23 mouse cellular contexts compared by ENCODE assay signal in the genomic region with DNA sequence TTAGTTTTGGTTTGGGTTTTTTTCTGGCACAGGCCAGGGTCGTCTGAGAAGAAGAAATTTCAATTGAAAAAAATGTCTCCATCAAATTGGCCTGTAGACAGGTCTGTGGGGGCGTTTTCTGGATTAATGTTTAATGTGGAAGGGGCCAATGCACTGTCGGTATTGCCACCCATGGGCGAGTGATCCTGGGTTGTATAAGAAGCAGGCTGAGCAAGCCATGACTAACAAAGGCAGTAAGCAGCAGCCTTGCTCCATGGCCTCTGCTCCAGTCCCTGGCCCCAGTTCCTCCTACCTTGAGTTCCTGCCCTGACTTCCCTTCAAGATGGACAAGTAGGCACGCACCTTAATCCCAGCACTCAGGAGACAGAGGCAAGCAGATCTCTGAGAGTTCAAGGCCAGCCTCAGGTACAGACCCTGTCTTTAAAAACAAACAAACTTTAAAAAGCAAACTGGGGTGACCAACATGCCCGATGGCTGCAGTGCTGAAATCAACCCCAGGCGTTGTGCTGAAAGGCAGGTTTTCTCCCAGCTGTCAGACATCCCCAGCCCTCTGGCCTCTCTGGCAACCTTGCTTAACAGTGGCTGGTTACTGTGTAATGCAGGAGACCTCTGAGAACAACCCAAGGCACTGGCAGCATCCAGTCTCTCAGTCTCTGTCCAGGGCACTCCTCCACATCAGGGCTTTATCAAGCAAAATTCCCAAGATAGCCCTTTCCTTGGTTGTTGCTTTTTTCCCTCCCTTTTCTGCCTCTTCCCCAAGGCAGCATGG. TPM values are rescaled to one million over a fixed set of nuclear protein-coding genes. Genes with fewer than 3 reads are reported as not detected.
DNase-seq lines count a peak whose midpoint lies in the region; ATAC-seq and TF ChIP-seq lines count a peak whose summit lies in the region.
"Had no signal": no experiment of that assay in that cellular context is flagged by ENCODE, and none has a peak within 500 bp of the region (broad histone marks: within the 10 kb centered on the region; RNA-seq: fewer than 3 reads in every experiment).

No protein-coding gene starts in this region.

- H3K9ac ChIP-seq in forebrain, embryonic 16.5 days (replicated peaks; ENCODE audit: low read depth, low read length), result no peak overlapping the region
- no peak overlapping the region for H3K9ac ChIP-seq in forebrain, embryonic 11.5 days (ENCODE audit: low read length)
- H3K9ac ChIP-seq in liver, embryonic 13.5 days, result no peak overlapping the region
- no peak overlapping the region for H3K9ac ChIP-seq in liver, embryonic 12.5 days
- H3K9ac ChIP-seq: heart, embryonic 15.5 days; lung, embryonic 14.5 days had no signal

- H3K4me1 ChIP-seq in forebrain, embryonic 16.5 days (replicated peaks; ENCODE audit: control insufficient read depth, insufficient read depth, low read length), result peaks cover 4% of the 10 kb centered on the region
- H3K4me1 ChIP-seq in forebrain, embryonic 11.5 days (replicated peaks; ENCODE audit: control insufficient read depth, insufficient read depth, low read length), result peaks cover 2% of the 10 kb centered on the region; the same call in 1 of the 2 replicates
- H3K4me1 ChIP-seq in liver, embryonic 13.5 days (replicated peaks), result peaks cover 20% of the 10 kb centered on the region
- peaks cover 24% of the 10 kb centered on the region for H3K4me1 ChIP-seq in liver, embryonic 12.5 days

- H3K27ac ChIP-seq in forebrain, embryonic 16.5 days (ENCODE audit: low read length), result peak overlapping the region; percentile 28; the same call in 1 of the 2 replicates
- H3K27ac ChIP-seq in forebrain, embryonic 11.5 days (ENCODE audit: low read depth, low read length), result no peak overlapping the region
- peak overlapping the region; percentile 40 for H3K27ac ChIP-seq in liver, embryonic 13.5 days
- H3K27ac ChIP-seq in liver, embryonic 12.5 days, result no peak overlapping the region
- H3K27ac ChIP-seq: embryonic facial prominence, embryonic 10.5 days; heart, adult 2 months; heart, embryonic 15.5 days; limb, embryonic 10.5 days had no signal

- TF ChIP-seq CTCF in Patski (IDR thresholded peaks at IDR 0.05), result no peak

- ATAC-seq in forebrain, embryonic 16.5 days, result no peak
- ATAC-seq in forebrain, embryonic 11.5 days (replicated peaks; ENCODE audit: low FRiP score), result no peak
- ATAC-seq in liver, embryonic 13.5 days (ENCODE audit: low read depth), result 0 out of 2 replicates have a peak, but pooled peaks have one; percentile 41
- ATAC-seq in liver, embryonic 12.5 days, result no peak
- peak; percentile 51 for ATAC-seq in Patski

- H3K4me3 ChIP-seq in forebrain, embryonic 16.5 days (replicated peaks; ENCODE audit: low read length), result no peak overlapping the region
- H3K4me3 ChIP-seq in forebrain, embryonic 11.5 days (ENCODE audit: low read depth, low read length), result no peak overlapping the region
- H3K4me3 ChIP-seq in liver, embryonic 13.5 days (replicated peaks), result no peak overlapping the region
- H3K4me3 ChIP-seq in liver, embryonic 12.5 days, result no peak overlapping the region
- H3K4me3 ChIP-seq: embryonic facial prominence, embryonic 10.5 days; erythroblast, embryonic 14.5 days; heart, adult 2 months; heart, embryonic 15.5 days; limb, embryonic 10.5 days; myocyte had no signal

- DNase-seq in forebrain, embryonic 11.5 days (ENCODE audit: low spot score), result no peak
- no peak for DNase-seq in liver, embryonic 13.5 days
- DNase-seq in Patski (ENCODE audit: low read depth, low spot score), result no peak
- DNase-seq in kidney, postnatal 14 days, result peak; percentile 49
- no peak for DNase-seq in right cerebral cortex, postnatal 4 days
- no peak for DNase-seq in c-Kit-positive CD71-positive TER-119-positive erythroid progenitor cells, embryonic 14.5 days (ENCODE audit: low spot score)
- DNase-seq: adrenal gland, postnatal 36 days; cerebellum, adult 11 months; cerebellum, postnatal 14 days; gastrocnemius, postnatal 14 days; heart, adult 2 months; lung, embryonic 14.5 days; lung, postnatal 4 days; retina, postnatal 1 day; thymus, adult 2 months had no signal

- no peaks in the 10 kb centered on the region for H3K9me3 ChIP-seq in forebrain, embryonic 16.5 days (ENCODE audit: control insufficient read depth, low read length)
- H3K9me3 ChIP-seq in forebrain, embryonic 11.5 days (ENCODE audit: control insufficient read depth, low read length), result no peaks in the 10 kb centered on the region
- H3K9me3 ChIP-seq in liver, embryonic 13.5 days (replicated peaks), result 0 out of 2 replicates have a peak, but pooled peaks cover 2% of the 10 kb centered on the region
- no peaks in the 10 kb centered on the region; the same call in 1 of the 2 replicates for H3K9me3 ChIP-seq in liver, embryonic 12.5 days (replicated peaks)
- H3K9me3 ChIP-seq: embryonic facial prominence, embryonic 10.5 days; heart, embryonic 15.5 days; limb, embryonic 10.5 days had no signal

- POLR2A ChIA-PET in Patski (lab: Charles Lee), result no interaction called here

- CTCF ChIA-PET in Patski (lab: Charles Lee), result no interaction called here

- WGBS in forebrain, embryonic 16.5 days, result 90% methylated on average over 7 of the region's 7 CpGs
- 89% methylated on average over 7 of the region's 7 CpGs for WGBS in forebrain, embryonic 11.5 days
- WGBS in liver, embryonic 13.5 days (ENCODE audit: insufficient replicate concordance), result 72% methylated on average over 7 of the region's 7 CpGs
- WGBS in liver, embryonic 12.5 days (ENCODE audit: insufficient replicate concordance), result 70% methylated on average over 7 of the region's 7 CpGs

- H3K36me3 ChIP-seq in forebrain, embryonic 16.5 days (ENCODE audit: control insufficient read depth, insufficient read depth), result no peaks in the 10 kb centered on the region
- no peaks in the 10 kb centered on the region for H3K36me3 ChIP-seq in forebrain, embryonic 11.5 days (ENCODE audit: control insufficient read depth, insufficient read depth, low read length)
- no peaks in the 10 kb centered on the region for H3K36me3 ChIP-seq in liver, embryonic 13.5 days
- peaks cover 3% of the 10 kb centered on the region; the same call in 1 of the 2 replicates for H3K36me3 ChIP-seq in liver, embryonic 12.5 days
- H3K36me3 ChIP-seq: heart, embryonic 15.5 days had no signal

- no peak overlapping the region for H3K4me2 ChIP-seq in forebrain, embryonic 16.5 days (ENCODE audit: low read length)
- no peak overlapping the region for H3K4me2 ChIP-seq in forebrain, embryonic 11.5 days (ENCODE audit: low read depth, low read length, severe bottlenecking)
- no peak overlapping the region for H3K4me2 ChIP-seq in liver, embryonic 13.5 days
- H3K4me2 ChIP-seq in liver, embryonic 12.5 days, result no peak overlapping the region
- H3K4me2 ChIP-seq: heart, embryonic 15.5 days; lung, embryonic 14.5 days; midbrain, embryonic 11.5 days had no signal

- no peaks in the 10 kb centered on the region for H3K27me3 ChIP-seq in forebrain, embryonic 16.5 days (replicated peaks; ENCODE audit: control insufficient read depth, insufficient read depth, low read length)
- H3K27me3 ChIP-seq in forebrain, embryonic 11.5 days (ENCODE audit: control insufficient read depth, insufficient read depth, low read length), result no peaks in the 10 kb centered on the region
- no peaks in the 10 kb centered on the region for H3K27me3 ChIP-seq in liver, embryonic 13.5 days
- H3K27me3 ChIP-seq in liver, embryonic 12.5 days (replicated peaks), result no peaks in the 10 kb centered on the region
- H3K27me3 ChIP-seq in Patski, result no peaks in the 10 kb centered on the region
- H3K27me3 ChIP-seq: heart, embryonic 15.5 days had no signal

- in situ Hi-C loops in Patski (cut with MboI; ENCODE audit: low pct_unique_long_range_greater_than_20kb), result no loop called here

RNA-seq across cellular contexts. Expression of a gene that starts 39.1 kb away (rescaled TPM):
- 51.3 and 51.6 TPM in 2 replicates for polyA plus RNA-seq in forebrain, embryonic 16.5 days (2015; fragmentation: Nextera tagmentation; extraction: Ambion mirVana)
- 34.2 and 35.7 TPM in 2 replicates for polyA plus RNA-seq in forebrain, embryonic 11.5 days (2014; fragmentation: Nextera tagmentation; extraction: Ambion mirVana)
- polyA plus RNA-seq in liver, embryonic 13.5 days (2015; fragmentation: Nextera tagmentation; extraction: Ambion mirVana), result 7.4 and 8.3 TPM in 2 replicates
- polyA plus RNA-seq in liver, embryonic 12.5 days (2016; fragmentation: Nextera tagmentation; extraction: Ambion mirVana), result 9.7 and 9.9 TPM in 2 replicates
- 7.3 TPM for polyA plus RNA-seq in Patski (2021)

RNA-seq across cellular contexts. Expression of a gene that starts 47.9 kb away (rescaled TPM):
- polyA plus RNA-seq in forebrain, embryonic 16.5 days (2015; fragmentation: Nextera tagmentation; extraction: Ambion mirVana), result 148 and 153 TPM in 2 replicates
- 213 and 218 TPM in 2 replicates for polyA plus RNA-seq in forebrain, embryonic 11.5 days (2014; fragmentation: Nextera tagmentation; extraction: Ambion mirVana)
- polyA plus RNA-seq in liver, embryonic 13.5 days (2015; fragmentation: Nextera tagmentation; extraction: Ambion mirVana), result 134 and 159 TPM in 2 replicates
- polyA plus RNA-seq in liver, embryonic 12.5 days (2016; fragmentation: Nextera tagmentation; extraction: Ambion mirVana), result 159 and 164 TPM in 2 replicates
- polyA plus RNA-seq in Patski (2021), result 118 TPM

Comparison
In these comparisons a context has a peak if more than half of its experiments do, and no peak if none do; other contexts are left out.
1. ATAC-seq: peak in liver, embryonic 13.5 days (single experiment) and Patski (single experiment); none in forebrain, embryonic 16.5 days (single experiment), forebrain, embryonic 11.5 days (single experiment) and liver, embryonic 12.5 days (single experiment).
2. H3K27ac ChIP-seq: peak in forebrain, embryonic 16.5 days (single experiment) and liver, embryonic 13.5 days (single experiment); none in forebrain, embryonic 11.5 days (single experiment) and liver, embryonic 12.5 days (single experiment).